Mouse (Mus musculus) telencephalon, adult 2 months (tissue): ENCODE data around the gene Prrt3.

Experiments
- DNase-seq: peaks from one replicate; pipeline ENCODE4 v3.0.0-alpha.2; 2011; ENCODE audit warnings: low read depth, low spot score

Prrt3 gene

GRCm38 (mm10) chr6:113501388-113502084 is at the start of gene Prrt3:
TSS of gene Prrt3 (minus strand) at chr6:113501931.
- peak; percentile 85 for DNase-seq

GRCm38 (mm10) chr6:113543906-113544481 is 42.3 kb upstream of the Prrt3 start:
- no peak for DNase-seq

- no peak for DNase-seq
These were observed 39.9 kb upstream of the Prrt3 start for GRCm38 (mm10) chr6:113541610-113542009.

GRCm38 (mm10) chr6:113534886-113535285 is 33.2 kb upstream of the Prrt3 start:
- no peak for DNase-seq

DNA sequence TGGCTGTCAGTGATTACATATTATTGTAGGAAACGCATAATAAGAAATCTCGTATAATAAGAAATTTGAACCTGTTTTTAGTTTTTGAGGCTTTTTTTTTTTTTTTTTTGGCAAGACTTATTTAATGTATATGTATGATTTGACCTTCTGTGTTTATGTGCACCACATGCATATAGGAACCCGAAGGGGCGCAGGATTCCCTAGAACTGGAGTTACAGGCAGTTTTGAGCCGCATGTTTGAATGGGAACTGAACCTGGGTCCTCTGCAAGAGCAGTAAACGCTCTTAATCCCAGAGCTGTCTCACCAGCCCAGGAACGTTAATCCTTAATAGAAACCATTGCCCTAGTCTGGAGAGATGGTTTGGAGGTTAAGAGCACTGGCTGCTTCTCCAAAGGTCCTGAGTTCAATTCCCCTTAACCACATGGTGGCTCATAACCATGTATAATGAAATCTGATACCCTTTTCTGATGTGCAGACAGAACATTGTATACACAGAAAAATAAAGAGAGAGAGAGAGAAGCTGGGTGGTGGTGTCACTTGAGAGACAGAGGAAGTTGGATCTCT is 30.2 kb upstream of the Prrt3 start:
- DNase-seq = no peak

- DNase-seq = peak; percentile 58
These were observed 29.5 kb upstream of the Prrt3 start, which contains the start of the genes Emc3 and Fancd2 for GRCm38 (mm10) chr6:113530932-113531839. TSS of gene Emc3 (minus strand) at chr6:113531652. TSS of gene Fancd2 (plus strand) at chr6:113531682.

- DNase-seq = no peak
These were observed 21.7 kb upstream of the Prrt3 start for GRCm38 (mm10) chr6:113523420-113523819.

GRCm38 (mm10) chr6:113522310-113522709 is 20.6 kb upstream of the Prrt3 start:
- DNase-seq = no peak

DNA sequence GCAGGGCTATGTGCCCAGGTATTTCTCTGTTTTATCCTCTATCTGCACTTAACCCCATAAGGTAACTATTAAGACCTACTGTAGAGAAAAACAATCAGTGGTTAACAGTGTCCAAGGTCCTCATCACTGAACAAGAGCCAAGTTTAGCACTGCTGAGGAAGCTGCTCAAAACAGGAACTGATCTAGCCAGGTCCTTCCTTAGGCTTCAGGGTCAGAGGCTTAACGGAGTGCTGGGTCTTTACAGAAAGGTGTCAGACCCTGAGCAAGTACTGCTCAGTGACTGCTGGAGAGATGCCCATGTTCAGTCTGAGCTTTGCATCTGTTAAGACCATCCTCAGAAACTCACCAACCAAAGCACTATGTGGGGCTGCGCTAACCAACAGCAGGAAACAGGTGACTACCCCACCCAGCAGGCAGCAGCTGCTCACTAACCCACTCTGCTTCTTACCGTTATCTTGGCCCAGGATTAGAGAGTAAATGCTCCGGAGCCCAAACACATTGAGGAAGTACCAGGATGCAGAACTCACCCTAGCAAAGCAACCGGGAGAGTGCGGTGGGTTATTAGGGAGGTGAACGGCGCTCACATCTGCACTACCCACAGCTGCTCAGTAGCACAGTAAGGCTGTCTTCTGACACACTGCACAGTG is 15.8 kb upstream of the Prrt3 start:
- no peak for DNase-seq

- DNase-seq = no peak
These were observed 12.9 kb upstream of the Prrt3 start for GRCm38 (mm10) chr6:113514600-113514999.

DNA sequence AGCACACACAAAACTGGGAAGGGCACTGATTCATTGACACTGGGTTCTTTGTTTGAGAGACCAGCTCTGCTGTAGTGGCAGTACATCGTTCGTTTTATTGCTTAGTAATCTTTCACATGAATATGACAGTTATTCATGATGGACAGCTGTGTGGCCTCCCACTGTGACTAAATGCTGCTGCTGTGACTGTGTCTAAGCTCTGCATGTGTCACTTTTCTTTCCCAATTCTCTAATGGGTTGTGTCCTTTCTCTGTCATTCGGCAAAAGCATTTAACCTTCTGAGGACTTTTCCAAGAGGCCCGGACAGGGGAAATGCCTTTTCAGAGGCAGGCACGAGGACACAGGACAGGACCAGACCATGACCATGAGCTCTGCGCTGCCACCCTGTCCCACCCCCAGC is 12.2 kb upstream of the Prrt3 start:
- DNase-seq = no peak

- DNase-seq = no peak
These were observed 7.2 kb upstream of the Prrt3 start for GRCm38 (mm10) chr6:113508947-113509280.

DNA sequence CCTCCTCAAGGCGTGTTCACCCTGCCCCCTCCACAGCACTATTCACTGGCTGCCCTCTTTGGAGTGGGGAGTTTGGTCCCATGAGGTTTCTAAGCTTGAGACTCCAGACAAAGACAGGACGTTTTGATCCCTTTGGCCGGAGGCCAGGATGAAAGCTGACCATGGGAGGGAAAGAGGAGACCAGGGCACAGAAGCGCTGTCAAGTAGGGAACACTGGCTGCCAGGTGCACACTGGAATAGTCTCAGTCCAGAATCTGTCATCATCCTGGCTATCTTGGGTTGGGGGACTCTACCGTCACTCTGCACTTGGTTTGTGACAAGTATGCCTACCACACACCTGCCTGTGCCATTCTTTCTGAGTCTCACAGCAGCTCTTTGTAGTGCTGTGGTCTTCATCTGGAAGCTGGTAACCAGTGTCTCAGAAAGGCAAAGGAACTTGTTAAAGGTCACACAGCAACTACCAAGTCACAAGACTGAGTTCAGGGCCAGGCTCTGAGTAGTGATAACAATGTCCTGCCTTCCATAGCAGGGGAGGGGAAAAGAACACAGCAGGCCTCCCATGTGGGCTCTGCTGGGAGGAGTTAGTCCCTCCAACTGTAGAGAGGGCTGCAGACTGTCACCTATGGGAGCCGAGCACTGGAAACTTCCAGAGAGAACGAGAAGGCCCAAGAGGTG is 6.7 kb upstream of the Prrt3 start:
- DNase-seq = no peak

GRCm38 (mm10) chr6:113507130-113507529 is 5.4 kb upstream of the Prrt3 start:
- no peak for DNase-seq

GRCm38 (mm10) chr6:113505689-113506088 is 4.0 kb upstream of the Prrt3 start:
- DNase-seq = no peak

DNA sequence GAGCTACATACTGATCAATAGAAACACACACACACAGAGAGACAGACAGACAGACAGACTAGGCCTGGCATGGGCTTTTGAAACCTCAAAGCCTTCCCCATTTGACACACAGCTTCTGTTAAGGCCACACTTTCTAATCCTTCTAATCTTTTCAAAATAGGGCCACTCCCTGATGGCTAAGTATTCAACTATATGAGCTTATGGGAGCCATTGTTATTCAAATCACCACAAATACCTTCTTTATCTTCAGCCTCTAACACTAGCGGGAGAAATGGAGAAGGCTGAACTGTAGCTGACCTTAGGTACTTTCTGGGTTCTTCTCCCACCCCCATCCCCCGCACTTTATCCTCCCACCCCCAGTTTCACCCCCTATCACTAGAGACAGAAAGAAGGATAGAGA is 1.1 kb upstream of the Prrt3 start:
- no peak for DNase-seq

DNA sequence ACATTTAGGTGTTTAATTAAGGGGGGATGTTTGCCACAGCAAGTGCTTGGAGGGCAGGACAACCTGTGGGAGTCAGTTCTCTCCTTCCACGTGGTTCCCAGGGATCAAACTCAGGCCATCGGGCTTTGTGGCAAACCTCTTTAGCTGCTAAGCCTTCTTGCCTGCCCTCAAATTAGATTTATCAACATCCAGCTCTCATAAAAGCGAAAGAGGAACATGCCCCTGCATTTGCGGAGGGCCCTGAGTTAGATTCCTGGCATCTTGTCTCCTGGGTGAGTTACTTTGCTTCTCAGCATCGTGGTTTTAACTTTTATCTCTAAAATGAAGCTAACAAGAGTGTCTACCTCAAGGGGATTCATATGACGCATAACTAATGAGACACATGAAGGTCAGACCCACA is 2.4 kb downstream of the Prrt3 start:
- DNase-seq = no peak

GRCm38 (mm10) chr6:113495071-113495675 is 6.6 kb downstream of the Prrt3 start:
- no peak for DNase-seq

GRCm38 (mm10) chr6:113494258-113494788 is 7.4 kb downstream of the Prrt3 start:
- DNase-seq = no peak

GRCm38 (mm10) chr6:113492101-113492864 is 9.4 kb downstream of the Prrt3 start:
- no peak for DNase-seq
